Mouse (Mus musculus): ENCODE data around the gene Cox17.

The Cox17 gene

GRCm38 (mm10) chr16:38348217-38348761 is 1.5 kb downstream of the Cox17 start:
- no peak for DNase-seq (ENCODE audit: low read depth in 2 of 2, low spot score in 2 of 2)

GRCm38 (mm10) chr16:38349881-38350280 is 3.1 kb downstream of the Cox17 start:
- DNase-seq (ENCODE audit: low read depth in 2 of 2, low spot score in 2 of 2), result no peak

GRCm38 (mm10) chr16:38350361-38350855 is 3.6 kb downstream of the Cox17 start:
- DNase-seq (ENCODE audit: low read depth in 2 of 2, low spot score in 2 of 2), result no peak

GRCm38 (mm10) chr16:38350939-38351338 is 4.1 kb downstream of the Cox17 start:
- no peak for DNase-seq (ENCODE audit: low read depth in 2 of 2, low spot score in 2 of 2)

GRCm38 (mm10) chr16:38352031-38352430 is 5.2 kb downstream of the Cox17 start:
- DNase-seq (ENCODE audit: low read depth in 2 of 2, low spot score in 2 of 2), result no peak

GRCm38 (mm10) chr16:38352851-38353250 is 6.1 kb downstream of the Cox17 start:
- no peak for DNase-seq (ENCODE audit: low read depth in 2 of 2, low spot score in 2 of 2)

- no peak for DNase-seq (ENCODE audit: low read depth in 2 of 2, low spot score in 2 of 2)
Observed at GRCm38 (mm10) chr16:38353642-38354041, 6.9 kb downstream of the Cox17 start.

GRCm38 (mm10) chr16:38354185-38354913 is 7.6 kb downstream of the Cox17 start:
- no peak for DNase-seq (ENCODE audit: low read depth in 2 of 2, low spot score in 2 of 2)

- no peak for DNase-seq (ENCODE audit: low read depth in 2 of 2, low spot score in 2 of 2)
Observed at GRCm38 (mm10) chr16:38358256-38358812, 11.5 kb downstream of the Cox17 start.

GRCm38 (mm10) chr16:38359241-38359640 is 12.4 kb downstream of the Cox17 start:
- DNase-seq (ENCODE audit: low read depth in 2 of 2, low spot score in 2 of 2), result no peak

GRCm38 (mm10) chr16:38359857-38360256 is 13.1 kb downstream of the Cox17 start:
- DNase-seq (ENCODE audit: low read depth in 2 of 2, low spot score in 2 of 2), result no peak

GRCm38 (mm10) chr16:38360317-38360716 is 13.5 kb downstream of the Cox17 start:
- DNase-seq (ENCODE audit: low read depth in 2 of 2, low spot score in 2 of 2), result no peak

GRCm38 (mm10) chr16:38361933-38362332 is 15.1 kb downstream of the Cox17 start, which contains the start of gene Popdc2:
TSS of gene Popdc2 (plus strand) at chr16:38362209.
- DNase-seq (ENCODE audit: low read depth in 2 of 2, low spot score in 2 of 2), result no peak

- DNase-seq (ENCODE audit: low read depth in 2 of 2, low spot score in 2 of 2), result no peak
Observed at GRCm38 (mm10) chr16:38362493-38363255, 15.9 kb downstream of the Cox17 start.

GRCm38 (mm10) chr16:38363256-38363595 is 16.4 kb downstream of the Cox17 start:
- DNase-seq (ENCODE audit: low read depth in 2 of 2, low spot score in 2 of 2), result no peak

GRCm38 (mm10) chr16:38363657-38364056 is 16.9 kb downstream of the Cox17 start:
- no peak for DNase-seq (ENCODE audit: low read depth in 2 of 2, low spot score in 2 of 2)

GRCm38 (mm10) chr16:38365390-38365789 is 18.6 kb downstream of the Cox17 start:
- no peak for DNase-seq (ENCODE audit: low read depth in 2 of 2, low spot score in 2 of 2)

GRCm38 (mm10) chr16:38366231-38366630 is 19.4 kb downstream of the Cox17 start:
- DNase-seq (ENCODE audit: low read depth in 2 of 2, low spot score in 2 of 2), result no peak

- DNase-seq (ENCODE audit: low read depth in 2 of 2, low spot score in 2 of 2), result no peak
Observed at GRCm38 (mm10) chr16:38368336-38368735, 21.5 kb downstream of the Cox17 start.

- DNase-seq (ENCODE audit: low read depth in 2 of 2, low spot score in 2 of 2), result no peak
Observed at GRCm38 (mm10) chr16:38369000-38369399, 22.2 kb downstream of the Cox17 start.

GRCm38 (mm10) chr16:38369431-38369830 is 22.6 kb downstream of the Cox17 start:
- no peak for DNase-seq (ENCODE audit: low read depth in 2 of 2, low spot score in 2 of 2)

GRCm38 (mm10) chr16:38369992-38370484 is 23.2 kb downstream of the Cox17 start:
- no peak for DNase-seq (ENCODE audit: low read depth in 2 of 2, low spot score in 2 of 2)
